Mouse (Mus musculus) myocyte (in vitro differentiated cells): ENCODE results near the gene Klrc3. TPM values are rescaled to one million over a fixed set of nuclear protein-coding genes. Genes with fewer than 3 reads are reported as not detected.

ENCODE experiments used
- H3K27me3 ChIP-seq: one replicate; pipeline ENCODE4 v1.6.1; 2011; ENCODE audit not compliant: control insufficient read depth, insufficient read depth, insufficient read length
- H3K36me3 ChIP-seq: one replicate; pipeline ENCODE4 v1.6.1; 2011; ENCODE audit not compliant: control insufficient read depth, insufficient read depth
- H3K4me2 ChIP-seq: one replicate; pipeline ENCODE4 v1.6.1; 2011; ENCODE audit warnings: low read depth, control low read depth
- H3K4me3 ChIP-seq: one replicate; pipeline ENCODE4 v1.5.1; 2011; ENCODE audit warnings: mild to moderate bottlenecking, control low read depth, moderate library complexity
- H3K79me2 ChIP-seq: one replicate; pipeline ENCODE4 v1.6.1; 2011; ENCODE audit not compliant: control insufficient read depth, insufficient read depth
- H3ac ChIP-seq: one replicate; pipeline ENCODE4 v1.6.1; 2011; ENCODE audit not compliant: control insufficient read depth, insufficient read length
- CEBPB ChIP-seq: IDR thresholded peaks from 2 replicates; pipeline ENCODE4 v1.6.1; 2011; ENCODE audit warnings: mild to moderate bottlenecking, moderate library complexity; ENCODE audit not compliant: poor library complexity, insufficient read depth, severe bottlenecking
- E2F4 ChIP-seq: IDR thresholded peaks from one replicate; pipeline ENCODE4 v1.6.1; 2011; ENCODE audit warnings: mild to moderate bottlenecking, control low read depth, moderate library complexity; ENCODE audit not compliant: insufficient read depth
- MAX ChIP-seq: IDR thresholded peaks from one replicate; pipeline ENCODE4 v1.6.1; 2011; ENCODE audit warnings: low read depth, mild to moderate bottlenecking, control low read depth
- MYOD1 ChIP-seq, 3 experiments: IDR thresholded peaks; one replicate each; pipeline ENCODE4 v1.6.1; 2011; ENCODE audit warnings: control low read depth in 2 of 3, low read depth in 2 of 3, mild to moderate bottlenecking in 2 of 3, moderate library complexity in 1 of 3; ENCODE audit not compliant: insufficient read length in 2 of 3, control insufficient read depth in 1 of 3
- MYOG ChIP-seq, 3 experiments: IDR thresholded peaks; one replicate each; pipeline ENCODE4 v1.6.1; 2011; ENCODE audit warnings: control low read depth in 2 of 3, low read depth in 2 of 3, mild to moderate bottlenecking in 2 of 3; ENCODE audit not compliant: insufficient read length in 2 of 3, control insufficient read depth in 1 of 3, insufficient read depth in 1 of 3
- POLR2A ChIP-seq: IDR thresholded peaks from one replicate; pipeline ENCODE4 v1.6.1; 2011; ENCODE audit warnings: low read depth, mild to moderate bottlenecking, control low read depth, moderate library complexity; ENCODE audit not compliant: insufficient read length
- POLR2AphosphoS2 ChIP-seq: IDR thresholded peaks from one replicate; pipeline ENCODE4 v1.6.1; 2011; ENCODE audit warnings: low read depth, control low read depth; ENCODE audit not compliant: insufficient read length
- REST ChIP-seq: IDR thresholded peaks from one replicate; pipeline ENCODE4 v1.6.1; 2011; ENCODE audit warnings: mild to moderate bottlenecking, control low read depth, moderate library complexity; ENCODE audit not compliant: insufficient read depth, insufficient read length
- SRF ChIP-seq: IDR thresholded peaks from one replicate; pipeline ENCODE4 v1.6.1; 2011; ENCODE audit warnings: low read depth; ENCODE audit not compliant: control insufficient read depth, insufficient read length
- TCF12 ChIP-seq: IDR thresholded peaks from one replicate; pipeline ENCODE4 v1.6.1; 2011; ENCODE audit warnings: mild to moderate bottlenecking, control low read depth; ENCODE audit not compliant: poor library complexity, insufficient read depth, severe bottlenecking
- TCF3 ChIP-seq: IDR thresholded peaks from one replicate; pipeline ENCODE4 v1.6.1; 2011; ENCODE audit warnings: low read depth, control low read depth; ENCODE audit not compliant: insufficient read length
- USF1 ChIP-seq: IDR thresholded peaks from one replicate; pipeline ENCODE4 v1.6.1; 2011; ENCODE audit warnings: low read depth, mild to moderate bottlenecking, control low read depth, moderate library complexity
- polyA plus RNA-seq: library from polyadenylated mRNA; unstranded; fragments of >200 nt; fragmentation: generic; extraction: Trizol; gene quantifications from one replicate; pipeline ENCODE4 v1.2.1, GENCODE M21; 2012; ENCODE audit warnings: missing spikeins

Gene Klrc3
- polyA plus RNA-seq, 1 experiment: not detected

DNA sequence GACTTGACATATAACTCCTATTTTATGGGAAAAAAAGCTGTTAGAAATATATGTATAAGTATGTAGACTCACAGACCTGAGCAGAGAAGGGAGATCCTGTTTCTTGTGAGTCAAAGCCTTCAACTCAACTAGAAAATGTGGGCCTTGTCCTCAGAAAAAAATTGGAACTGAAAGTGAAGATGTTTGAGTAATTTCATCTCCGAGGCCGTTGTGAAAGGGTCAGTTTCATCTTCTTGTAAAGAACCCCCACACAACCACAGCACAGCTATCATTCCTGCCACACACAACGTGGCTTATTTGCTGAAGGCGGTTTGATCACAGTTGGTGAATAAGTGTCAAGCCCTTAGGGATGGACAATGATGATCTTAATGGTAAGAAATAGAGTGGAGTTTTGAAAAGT, 19.4 kb downstream of the Klrc3 start, which contains the start of gene Klrk1:
Gene Klrk1 (minus strand): TSS at position 130 of the 400 bp plus-strand sequence.
- Histone ChIP-seq H3K4me2 (no peak within 1 kb of the TSS), H3K36me3 (no peaks in the 10 kb centered on the region)

DNA sequence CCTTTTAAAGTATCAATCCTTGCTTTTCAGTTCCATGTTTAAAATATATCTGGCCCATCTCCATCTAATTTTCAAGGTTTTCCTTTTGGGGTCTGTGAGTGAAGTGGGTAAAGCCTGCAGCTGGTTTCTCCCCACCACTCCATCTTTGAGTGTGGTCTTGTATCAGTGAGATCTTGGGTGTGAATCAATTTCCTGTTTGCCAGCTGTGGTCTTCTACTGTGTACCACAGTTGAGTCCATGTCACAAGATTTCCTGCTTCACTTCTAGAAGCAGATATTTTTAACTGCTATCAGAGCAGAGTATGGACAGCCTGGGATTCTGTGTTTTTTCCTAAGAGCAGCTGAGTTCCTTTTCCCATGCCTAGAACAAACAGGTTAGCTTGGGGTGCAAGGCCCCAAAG, 34.8 kb downstream of the Klrc3 start:
- H3K79me2 ChIP-seq: no peaks in the 10 kb centered on the region
- H3ac ChIP-seq: no peak overlapping the region
- no peaks in the 10 kb centered on the region for H3K36me3 ChIP-seq
- H3K27me3 ChIP-seq: no peaks in the 10 kb centered on the region
- H3K4me2 ChIP-seq: no peak overlapping the region
- TF ChIP-seq CEBPB: no peak
- no peak for TF ChIP-seq USF1
- no peak for TF ChIP-seq E2F4
- TF ChIP-seq POLR2A: no peak
- TF ChIP-seq POLR2AphosphoS2: no peak
- no peak for TF ChIP-seq SRF
- TF ChIP-seq REST: no peak
- no peak for TF ChIP-seq MYOD1 (IDR thresholded peaks at IDR 0.05; ENCODE audit: control insufficient read depth in 1 of 3, insufficient read length in 2 of 3, low read depth in 2 of 3)
- H3K4me3 ChIP-seq: no peak overlapping the region

More for the DNA sequence above, 19.4 kb downstream of the Klrc3 start, which contains the start of gene Klrk1:
- H3K4me3 ChIP-seq: no peak within 1 kb of the TSS
- no peak within 1 kb of the TSS for H3ac ChIP-seq
- TF ChIP-seq CEBPB (no peak), POLR2A (no peak), TCF3 (no peak), MYOG (IDR thresholded peaks at IDR 0.05; ENCODE audit: control insufficient read depth in 1 of 3, insufficient read depth in 1 of 3, insufficient read length in 2 of 3, low read depth in 2 of 3) (no peak), E2F4 (no peak), MYOD1 (IDR thresholded peaks at IDR 0.05; ENCODE audit: control insufficient read depth in 1 of 3, insufficient read length in 2 of 3, low read depth in 2 of 3) (no peak)
- no peaks in the 10 kb centered on the region for H3K79me2 ChIP-seq
- H3K27me3 ChIP-seq: no peaks in the 10 kb centered on the region

DNA sequence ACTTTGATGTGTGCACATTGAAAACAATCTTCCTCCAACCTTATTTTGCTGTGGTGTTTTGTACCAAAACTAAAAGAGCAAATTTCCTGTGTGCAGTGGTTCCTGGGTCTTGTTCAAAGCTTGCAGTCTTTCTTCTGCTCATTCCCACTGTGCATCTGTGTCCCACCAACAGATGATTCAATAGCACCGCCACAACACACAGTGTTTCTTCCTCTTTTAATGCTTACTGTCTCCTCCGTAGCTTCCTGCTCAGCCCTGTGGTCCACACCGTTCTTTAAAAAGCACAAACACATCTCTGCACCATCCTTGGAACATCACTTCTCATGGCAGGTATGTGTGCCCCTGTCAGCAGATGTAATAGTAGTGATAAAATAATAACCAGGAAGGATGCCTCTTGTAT, 51.6 kb downstream of the Klrc3 start, which contains the start of gene Klrd1:
Gene Klrd1 (plus strand): TSS at position 275 of the 400 bp plus-strand sequence.
- Histone ChIP-seq H3ac (no peak within 1 kb of the TSS), H3K4me2 (no peak within 1 kb of the TSS), H3K4me3 (no peak within 1 kb of the TSS), H3K27me3 (no peaks in the 10 kb centered on the region), H3K36me3 (no peaks in the 10 kb centered on the region), H3K79me2 (no peaks in the 10 kb centered on the region)
- TF ChIP-seq MYOG (IDR thresholded peaks at IDR 0.05; ENCODE audit: control insufficient read depth in 1 of 3, insufficient read depth in 1 of 3, insufficient read length in 2 of 3, low read depth in 2 of 3): no peak
- no peak for TF ChIP-seq TCF3
- no peak for TF ChIP-seq USF1
- no peak for TF ChIP-seq REST
- TF ChIP-seq POLR2A: no peak
- no peak for TF ChIP-seq CEBPB
- TF ChIP-seq POLR2AphosphoS2: no peak
- no peak for TF ChIP-seq TCF12
- TF ChIP-seq MYOD1 (IDR thresholded peaks at IDR 0.05; ENCODE audit: control insufficient read depth in 1 of 3, insufficient read length in 2 of 3, low read depth in 2 of 3): no peak
- no peak for TF ChIP-seq E2F4
- TF ChIP-seq SRF: no peak
- no peak for TF ChIP-seq MAX

Other genes starting within 250 kb of the Klrc3 start
- not detected for gene Clec1b, start 246.0 kb downstream of the Klrc3 start, polyA plus RNA-seq
- not detected for gene Clec9a, start 234.5 kb downstream of the Klrc3 start, polyA plus RNA-seq
- gene Clec1a, start 191.3 kb downstream of the Klrc3 start, polyA plus RNA-seq: 0.13 TPM
- gene Olr1, start 136.2 kb downstream of the Klrc3 start, polyA plus RNA-seq: 0.11 TPM
- not detected for gene Tmem52b, start 130.8 kb downstream of the Klrc3 start, polyA plus RNA-seq
- 53.6 TPM for gene Gabarapl1, start 110.2 kb downstream of the Klrc3 start, polyA plus RNA-seq
- not detected for gene Klre1, start 65.4 kb downstream of the Klrc3 start, polyA plus RNA-seq
- gene Klrd1, start 51.6 kb downstream of the Klrc3 start, polyA plus RNA-seq: not detected
- gene Klrk1, start 19.5 kb downstream of the Klrc3 start, polyA plus RNA-seq: not detected
- not detected for gene Klrc2, start 17.4 kb upstream of the Klrc3 start, polyA plus RNA-seq
- not detected for gene Klrc1, start 35.6 kb upstream of the Klrc3 start, polyA plus RNA-seq
- not detected for gene Klri1, start 73.8 kb upstream of the Klrc3 start, polyA plus RNA-seq
- not detected for gene Klri2, start 97.1 kb upstream of the Klrc3 start, polyA plus RNA-seq
- not detected for gene Gm156, start 140.9 kb upstream of the Klrc3 start, polyA plus RNA-seq
- gene Gm17631, start 219.3 kb upstream of the Klrc3 start, polyA plus RNA-seq: not detected
- 0.06 TPM for gene Klra17, start 233.3 kb upstream of the Klrc3 start, polyA plus RNA-seq